ENCODE assay signal across 27 mouse cellular contexts in genomic region chr1:135481656-135482055, GRCm38 (mm10). TPM values are rescaled to one million over a fixed set of nuclear protein-coding genes. Genes with fewer than 3 reads are reported as not detected.
DNase-seq lines count a peak whose midpoint lies in the region; ATAC-seq and TF ChIP-seq lines count a peak whose summit lies in the region.
"Had no signal": no experiment of that assay in that cellular context is flagged by ENCODE, and none has a peak within 500 bp of the region (broad histone marks: within the 10 kb centered on the region; RNA-seq: fewer than 3 reads in every experiment).

No protein-coding gene starts in this region.

- no peak overlapping the region for H3K27ac ChIP-seq in hindbrain, embryonic 16.5 days (ENCODE audit: low read depth, low read length)
- H3K27ac ChIP-seq in hindbrain, embryonic 13.5 days = no peak overlapping the region
- no peak overlapping the region for H3K27ac ChIP-seq in testis, adult 2 months (ENCODE audit: control insufficient read depth, insufficient read depth, low read depth, low read length)
- H3K27ac ChIP-seq: forebrain, embryonic 13.5 days; hindbrain, embryonic 12.5 days; liver, embryonic 14.5 days; macrophage; midbrain, embryonic 13.5 days; neural tube, embryonic 13.5 days had no signal

- H3K4me1 ChIP-seq in hindbrain, embryonic 16.5 days (ENCODE audit: control insufficient read depth, insufficient read depth, low read depth, low read length) = no peaks in the 10 kb centered on the region
- H3K4me1 ChIP-seq in hindbrain, embryonic 13.5 days (replicated peaks) = 0 out of 2 replicates have a peak, but pooled peaks cover 6% of the 10 kb centered on the region
- H3K4me1 ChIP-seq in testis, adult 2 months (ENCODE audit: control insufficient read depth, insufficient read depth, low read length) = no peaks in the 10 kb centered on the region
- H3K4me1 ChIP-seq: forebrain, embryonic 13.5 days; hindbrain, embryonic 12.5 days; midbrain, embryonic 13.5 days; neural tube, embryonic 13.5 days had no signal

- no peaks in the 10 kb centered on the region for H3K9me3 ChIP-seq in hindbrain, embryonic 16.5 days (ENCODE audit: control insufficient read depth, low read length)
- no peaks in the 10 kb centered on the region for H3K9me3 ChIP-seq in hindbrain, embryonic 13.5 days
- H3K9me3 ChIP-seq: midbrain, embryonic 13.5 days had no signal

- 88% methylated on average over 9 of the region's 9 CpGs for WGBS in hindbrain, embryonic 16.5 days
- WGBS in hindbrain, embryonic 13.5 days = 92% methylated on average over 9 of the region's 9 CpGs

- no peak for TF ChIP-seq CTCF in testis, adult 2 months (IDR thresholded peaks at IDR 0.05; ENCODE audit: control insufficient read depth, insufficient read depth, insufficient replicate concordance, low read depth, low read length)

- H3K27me3 ChIP-seq in hindbrain, embryonic 16.5 days (replicated peaks; ENCODE audit: control insufficient read depth, insufficient read depth, low read length) = no peaks in the 10 kb centered on the region
- H3K27me3 ChIP-seq in hindbrain, embryonic 13.5 days = no peaks in the 10 kb centered on the region
- no peaks in the 10 kb centered on the region for H3K27me3 ChIP-seq in testis, adult 2 months (ENCODE audit: control insufficient read depth, insufficient read depth, low read length)
- H3K27me3 ChIP-seq: CH12.LX; forebrain, embryonic 13.5 days; hindbrain, embryonic 12.5 days; midbrain, embryonic 13.5 days; neural tube, embryonic 13.5 days had no signal

- no peak overlapping the region for H3K4me2 ChIP-seq in hindbrain, embryonic 16.5 days (ENCODE audit: low read length)
- H3K4me2 ChIP-seq in hindbrain, embryonic 13.5 days = no peak overlapping the region
- H3K4me2 ChIP-seq: forebrain, embryonic 13.5 days; hindbrain, embryonic 12.5 days; midbrain, embryonic 13.5 days; neural tube, embryonic 13.5 days had no signal

- H3K4me3 ChIP-seq in hindbrain, embryonic 16.5 days (ENCODE audit: low read length) = no peak overlapping the region
- H3K4me3 ChIP-seq in hindbrain, embryonic 13.5 days = no peak overlapping the region
- H3K4me3 ChIP-seq in testis, adult 2 months (ENCODE audit: control insufficient read depth, low read depth, low read length) = peak overlapping the region; percentile 44
- H3K4me3 ChIP-seq: forebrain, embryonic 13.5 days; hindbrain, embryonic 12.5 days; midbrain, embryonic 13.5 days; neural tube, embryonic 13.5 days had no signal

- H3K9ac ChIP-seq in hindbrain, embryonic 16.5 days (ENCODE audit: low read depth, low read length) = no peak overlapping the region
- H3K9ac ChIP-seq in hindbrain, embryonic 13.5 days = no peak overlapping the region
- H3K9ac ChIP-seq: forebrain, embryonic 13.5 days; hindbrain, embryonic 12.5 days; liver, embryonic 14.5 days; midbrain, embryonic 13.5 days; neural tube, embryonic 13.5 days had no signal

- peaks cover 4% of the 10 kb centered on the region; the same call in 1 of the 2 replicates for H3K36me3 ChIP-seq in hindbrain, embryonic 16.5 days (ENCODE audit: control insufficient read depth, insufficient read depth, low read length)
- peaks cover 13% of the 10 kb centered on the region for H3K36me3 ChIP-seq in hindbrain, embryonic 13.5 days
- no peaks in the 10 kb centered on the region for H3K36me3 ChIP-seq in testis, adult 2 months (ENCODE audit: control insufficient read depth, insufficient read depth, low read length)

- peak; percentile 10 for DNase-seq in cerebellum, adult 11-12 months
- DNase-seq in cerebellum, adult 18-20 months = no peak
- DNase-seq in heart, adult 9 months (ENCODE audit: low spot score in 2 of 2) = peak; percentile 41 to 49
- no peak for DNase-seq in heart, postnatal 4 days
- DNase-seq in testis, postnatal 14 days (ENCODE audit: low spot score) = no peak
- DNase-seq: adrenal gland, adult 2 months; adrenal gland, postnatal 36 days; cerebellum, adult 9-10 months; cerebellum, postnatal 36 days; kidney, adult 9 months; kidney, postnatal 14 days; liver; lung, adult 2 months; lung, postnatal 10 days; thymus, postnatal 14 days had no signal

- no peak for TF ChIP-seq POLR2A in testis, adult 2 months (IDR thresholded peaks at IDR 0.05; ENCODE audit: control insufficient read depth, low read depth, low read length)

- peak; percentile 40; the same call in 1 of the 2 replicates for ATAC-seq in hindbrain, embryonic 16.5 days
- no peak for ATAC-seq in hindbrain, embryonic 13.5 days (ENCODE audit: low FRiP score)
- ATAC-seq: activated CD4-positive, CD25-positive, alpha-beta regulatory T cell, adult 4 months; forebrain, embryonic 13.5 days; intestine, postnatal 0 days; midbrain, embryonic 13.5 days had no signal

RNA-seq across cellular contexts. Expression of gene Ipo9, which starts 51.4 kb away (rescaled TPM):
- total RNA-seq in heart, postnatal 4 days (2021) = 100 to 1,000 TPM in 1 of 2 experiments, 10 to 100 TPM in 1; 95.5 to 116 TPM
- 102 and 109 TPM in 2 replicates for polyA plus RNA-seq in hindbrain, embryonic 16.5 days (2015; fragmentation: Nextera tagmentation; extraction: Ambion mirVana)
- polyA plus RNA-seq in hindbrain, embryonic 13.5 days (2015; fragmentation: Nextera tagmentation; extraction: Ambion mirVana) = 124 and 126 TPM in 2 replicates
- polyA plus RNA-seq in testis, adult 2 months (2012; rRNA removed) = 37.5 and 38.7 TPM in 2 replicates

Comparison
In these comparisons a context has a peak if more than half of its experiments do, and no peak if none do; other contexts are left out.
1. DNase-seq: peak in cerebellum, adult 11-12 months (single experiment) and heart, adult 9 months (2 of 2); none in cerebellum, adult 18-20 months (0 of 2), heart, postnatal 4 days (single experiment) and testis, postnatal 14 days (single experiment).